Mouse (Mus musculus): ENCODE data around the gene Gm10065. TPM values are rescaled to one million over a fixed set of nuclear protein-coding genes. Genes with fewer than 3 reads are reported as not detected.
A peak's percentile ranks its signal among the peaks of the same experiment; 100 is the strongest.

Gm10065 gene
- polyA plus RNA-seq, 1 experiment from 2014 or later: not detected

- DNase-seq (ENCODE audit: low spot score): no peak
These were observed 43.8 kb downstream of the Gm10065 start for GRCm38 (mm10) chr13:21435476-21435875.

MicroRNAs within 50 kb of the gene (microRNA counts, 519-probe panel; counts per million panel counts)
- 473 counts per million, percentile 71 among the panel's probes with 10 or more counts for microRNA mmu-miR-1896

Small RNA genes within 50 kb of the gene (microRNA-seq; reads per million reads assigned to microRNA genes)
- not detected for gene Mir1896 (ENCODE audit: borderline number of aligned reads)

Other genes starting within 250 kb of the Gm10065 start
- gene Gpx5, start 186.7 kb downstream of the Gm10065 start, polyA plus RNA-seq (2015; fragmentation: Nextera tagmentation; extraction: Ambion mirVana): not detected in 2 replicates
- 1.7 and 1.9 TPM in 2 replicates for gene Gpx6, start 167.3 kb downstream of the Gm10065 start, polyA plus RNA-seq (2015; fragmentation: Nextera tagmentation; extraction: Ambion mirVana)
- not detected in 2 replicates for gene Olfr1367, start 132.5 kb downstream of the Gm10065 start, polyA plus RNA-seq (2015; fragmentation: Nextera tagmentation; extraction: Ambion mirVana)
- gene Zscan12, start 116.6 kb downstream of the Gm10065 start, polyA plus RNA-seq (2015; fragmentation: Nextera tagmentation; extraction: Ambion mirVana): 10.4 and 11.3 TPM in 2 replicates
- gene Zkscan3, start 76.7 kb downstream of the Gm10065 start, polyA plus RNA-seq (2015; fragmentation: Nextera tagmentation; extraction: Ambion mirVana): 49.1 and 58.1 TPM in 2 replicates
- 1.4 and 1.5 TPM in 2 replicates for gene Pgbd1, start 38.4 kb downstream of the Gm10065 start, polyA plus RNA-seq (2015; fragmentation: Nextera tagmentation; extraction: Ambion mirVana)
- gene Zscan26, start 25.7 kb downstream of the Gm10065 start, polyA plus RNA-seq (2015; fragmentation: Nextera tagmentation; extraction: Ambion mirVana): 18.1 and 23.6 TPM in 2 replicates
- 0.82 and 1.3 TPM in 2 replicates for gene Nkapl, start 10.9 kb downstream of the Gm10065 start, polyA plus RNA-seq (2015; fragmentation: Nextera tagmentation; extraction: Ambion mirVana)
- gene Zkscan4, start 534 bp downstream of the Gm10065 start, polyA plus RNA-seq (2015; fragmentation: Nextera tagmentation; extraction: Ambion mirVana): 1.1 and 1.2 TPM in 2 replicates
- 0.22 TPM in 2 replicates for gene AK157302, start 15.8 kb upstream of the Gm10065 start, polyA plus RNA-seq (2015; fragmentation: Nextera tagmentation; extraction: Ambion mirVana)
- 4.9 and 9.3 TPM in 2 replicates for gene Gm11273, start 22.0 kb upstream of the Gm10065 start, polyA plus RNA-seq (2015; fragmentation: Nextera tagmentation; extraction: Ambion mirVana)
- gene Zkscan8, start 51.7 kb upstream of the Gm10065 start, polyA plus RNA-seq (2015; fragmentation: Nextera tagmentation; extraction: Ambion mirVana): 3.2 and 4.4 TPM in 2 replicates
- 0.04 TPM in 1 of 2 replicates, not detected in the other for gene Olfr1366, start 63.4 kb upstream of the Gm10065 start, polyA plus RNA-seq (2015; fragmentation: Nextera tagmentation; extraction: Ambion mirVana)
- not detected in 2 replicates for gene Olfr1535, start 80.5 kb upstream of the Gm10065 start, polyA plus RNA-seq (2015; fragmentation: Nextera tagmentation; extraction: Ambion mirVana)
- gene Olfr1364, start 102.3 kb upstream of the Gm10065 start, polyA plus RNA-seq (2015; fragmentation: Nextera tagmentation; extraction: Ambion mirVana): not detected in 2 replicates
- gene Olfr1362, start 134.6 kb upstream of the Gm10065 start, polyA plus RNA-seq (2015; fragmentation: Nextera tagmentation; extraction: Ambion mirVana): not detected in 2 replicates
- gene Olfr11, start 163.1 kb upstream of the Gm10065 start, polyA plus RNA-seq (2015; fragmentation: Nextera tagmentation; extraction: Ambion mirVana): not detected in 2 replicates
- gene Olfr1361, start 183.9 kb upstream of the Gm10065 start, polyA plus RNA-seq (2015; fragmentation: Nextera tagmentation; extraction: Ambion mirVana): not detected in 2 replicates
- gene Olfr1360, start 198.0 kb upstream of the Gm10065 start, polyA plus RNA-seq (2015; fragmentation: Nextera tagmentation; extraction: Ambion mirVana): not detected in 2 replicates
- gene Olfr1359, start 218.7 kb upstream of the Gm10065 start, polyA plus RNA-seq (2015; fragmentation: Nextera tagmentation; extraction: Ambion mirVana): not detected in 2 replicates
- 8.9 and 16.3 TPM in 2 replicates for gene Hist1h2bl, start 236.7 kb upstream of the Gm10065 start, polyA plus RNA-seq (2015; fragmentation: Nextera tagmentation; extraction: Ambion mirVana)
- 110 and 183 TPM in 2 replicates for gene Hist1h2ai, start 237.0 kb upstream of the Gm10065 start, polyA plus RNA-seq (2015; fragmentation: Nextera tagmentation; extraction: Ambion mirVana)
- gene Hist1h3h, start 238.2 kb upstream of the Gm10065 start, polyA plus RNA-seq (2015; fragmentation: Nextera tagmentation; extraction: Ambion mirVana): 43.7 and 67.6 TPM in 2 replicates
- 22.0 and 29.1 TPM in 2 replicates for gene Hist1h2bm, start 242.6 kb upstream of the Gm10065 start, polyA plus RNA-seq (2015; fragmentation: Nextera tagmentation; extraction: Ambion mirVana)

Data from thymus, postnatal 0 days (tissue).